7 mouse cellular contexts compared by ENCODE assay signal in the genomic region with DNA sequence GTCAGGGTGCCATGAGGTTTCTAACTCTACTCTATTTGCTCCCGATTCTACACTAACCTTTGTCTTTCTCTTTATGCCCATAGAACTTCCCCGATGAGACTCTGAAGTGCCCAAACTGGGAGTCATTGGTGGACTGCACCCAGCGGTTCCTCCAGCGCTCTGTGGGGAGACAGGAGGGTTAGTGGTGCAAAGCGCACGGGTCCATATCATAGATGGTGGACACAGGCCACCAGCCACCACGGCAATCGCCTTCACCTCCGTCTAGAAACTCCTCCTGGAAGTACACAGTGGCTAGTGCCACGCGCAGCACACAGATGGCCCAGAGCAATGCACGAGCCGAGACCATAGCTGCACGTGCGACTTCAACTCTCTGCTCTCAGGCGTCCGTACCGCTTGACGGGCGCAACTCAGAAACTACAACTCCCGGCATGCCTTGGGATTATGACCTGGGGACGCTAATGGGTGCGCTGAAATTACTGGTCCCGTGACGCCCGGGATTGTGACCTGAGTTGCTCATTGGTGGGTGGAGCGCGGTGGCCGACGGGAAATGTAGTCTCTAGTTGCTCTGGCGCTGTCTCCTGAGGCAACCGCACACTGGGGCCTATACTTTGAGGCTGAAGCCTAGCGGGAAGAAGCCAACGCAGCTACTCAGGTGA. TPM values are rescaled to one million over a fixed set of nuclear protein-coding genes. Genes with fewer than 3 reads are reported as not detected.
DNase-seq lines count a peak whose midpoint lies in the region; ATAC-seq and TF ChIP-seq lines count a peak whose summit lies in the region.

A gene (minus strand): TSS at position 533 of the 656 bp plus-strand sequence.
A gene (plus strand): TSS at position 543 of the 656 bp plus-strand sequence.

- peak within 1 kb of the TSS; percentile 45; the same call in 1 of the 2 replicates for H3K9ac ChIP-seq in intestine, postnatal 0 days (ENCODE audit: low read depth, low read length)
- peak within 1 kb of the TSS; percentile 63 for H3K9ac ChIP-seq in midbrain, embryonic 12.5 days (replicated peaks)

- H3K9me3 ChIP-seq in embryonic facial prominence, embryonic 10.5 days: no peaks in the 10 kb centered on the region
- no peaks in the 10 kb centered on the region for H3K9me3 ChIP-seq in intestine, postnatal 0 days (ENCODE audit: control insufficient read depth)
- no peaks in the 10 kb centered on the region for H3K9me3 ChIP-seq in midbrain, embryonic 12.5 days

- TF ChIP-seq POLR2A in small intestine, adult 2 months (IDR thresholded peaks at IDR 0.05; ENCODE audit: low read depth, low read length): no peak

- H3K4me3 ChIP-seq in embryonic facial prominence, embryonic 10.5 days: peak within 1 kb of the TSS; percentile 62
- H3K4me3 ChIP-seq in intestine, postnatal 0 days (ENCODE audit: low read depth, low read length): peak within 1 kb of the TSS; percentile 26
- H3K4me3 ChIP-seq in midbrain, embryonic 12.5 days: peak within 1 kb of the TSS; percentile 45
- peak within 1 kb of the TSS; percentile 65 for H3K4me3 ChIP-seq in small intestine, adult 2 months (ENCODE audit: low read depth, low read length)

- H3K4me2 ChIP-seq in intestine, postnatal 0 days (replicated peaks; ENCODE audit: low read depth): peak within 1 kb of the TSS; percentile 75
- H3K4me2 ChIP-seq in midbrain, embryonic 12.5 days (replicated peaks): peak within 1 kb of the TSS; percentile 66

- intact Hi-C loops in left cerebral cortex, postnatal 4 days (cut with DNase I): no loop called here

- no peaks in the 10 kb centered on the region for H3K27me3 ChIP-seq in embryonic facial prominence, embryonic 10.5 days (replicated peaks; ENCODE audit: low read depth, poor library complexity, severe bottlenecking)
- H3K27me3 ChIP-seq in intestine, postnatal 0 days (replicated peaks; ENCODE audit: control insufficient read depth, insufficient read depth, low read length): no peaks in the 10 kb centered on the region
- H3K27me3 ChIP-seq in midbrain, embryonic 12.5 days: no peaks in the 10 kb centered on the region
- no peaks in the 10 kb centered on the region for H3K27me3 ChIP-seq in small intestine, adult 2 months (ENCODE audit: control insufficient read depth, insufficient read depth, low read length)

- TF ChIP-seq CTCF in intestine, postnatal 0 days (IDR thresholded peaks at IDR 0.05; ENCODE audit: low read depth): no peak
- TF ChIP-seq CTCF in small intestine, adult 2 months (IDR thresholded peaks at IDR 0.05; ENCODE audit: extremely low read depth, insufficient read length, insufficient replicate concordance, low read depth, low read length): no peak

- peak; percentile 99 for ATAC-seq in intestine, postnatal 0 days
- ATAC-seq in midbrain, embryonic 12.5 days (ENCODE audit: low FRiP score, low read depth): peak; percentile 99

- H3K4me1 ChIP-seq in embryonic facial prominence, embryonic 10.5 days: peaks cover 8% of the 10 kb centered on the region
- peaks cover 3% of the 10 kb centered on the region; the same call in 1 of the 2 replicates for H3K4me1 ChIP-seq in intestine, postnatal 0 days (replicated peaks; ENCODE audit: control insufficient read depth, insufficient read depth, low read length)
- H3K4me1 ChIP-seq in midbrain, embryonic 12.5 days: peaks cover 8% of the 10 kb centered on the region
- H3K4me1 ChIP-seq in small intestine, adult 2 months (ENCODE audit: control insufficient read depth, insufficient read depth, insufficient read length, low read length): peaks cover 5% of the 10 kb centered on the region; the same call in 1 of the 2 replicates

- peak within 1 kb of the TSS; percentile 85 for H3K27ac ChIP-seq in embryonic facial prominence, embryonic 10.5 days (replicated peaks)
- no peak within 1 kb of the TSS for H3K27ac ChIP-seq in intestine, postnatal 0 days (ENCODE audit: low read depth, low read length)
- no peak within 1 kb of the TSS for H3K27ac ChIP-seq in midbrain, embryonic 12.5 days (replicated peaks)
- no peak within 1 kb of the TSS for H3K27ac ChIP-seq in small intestine, adult 2 months (ENCODE audit: insufficient read depth, low read depth, low read length)

- DNase-seq in adrenal gland, postnatal 10 days: peak; percentile 97
- DNase-seq in embryonic facial prominence, embryonic 10.5 days (ENCODE audit: low spot score): peak; percentile 98
- DNase-seq in gonadal fat pad, adult 2 months (ENCODE audit: low read depth): peak; percentile 80
- peak; percentile 98 for DNase-seq in left cerebral cortex, postnatal 4 days

- WGBS in embryonic facial prominence, embryonic 10.5 days: 6% methylated on average over 34 of the region's 34 CpGs
- WGBS in intestine, postnatal 0 days: 5% methylated on average over 34 of the region's 34 CpGs
- 6% methylated on average over 34 of the region's 34 CpGs for WGBS in midbrain, embryonic 12.5 days
- 4% methylated on average over 34 of the region's 34 CpGs for WGBS in small intestine, adult 2 months

- H3K36me3 ChIP-seq in embryonic facial prominence, embryonic 10.5 days (replicated peaks): peaks cover 21% of the 10 kb centered on the region
- H3K36me3 ChIP-seq in intestine, postnatal 0 days (ENCODE audit: control insufficient read depth, insufficient read depth): peaks cover 7% of the 10 kb centered on the region; the same call in 1 of the 2 replicates
- 0 out of 2 replicates have a peak, but pooled peaks cover 11% of the 10 kb centered on the region for H3K36me3 ChIP-seq in midbrain, embryonic 12.5 days
- H3K36me3 ChIP-seq in small intestine, adult 2 months (ENCODE audit: control insufficient read depth, insufficient read depth, low read length): no peaks in the 10 kb centered on the region

RNA-seq across cellular contexts. Expression of the first gene that starts in this region (rescaled TPM):
- 1 to 10 TPM; 4.0 to 4.1 TPM for total RNA-seq in adrenal gland, postnatal 10 days (2021)
- polyA plus RNA-seq in embryonic facial prominence, embryonic 10.5 days (2016; fragmentation: Nextera tagmentation; extraction: Ambion mirVana): 1.2 and 1.4 TPM in 2 replicates
- 0.81 and 1.7 TPM in 2 replicates for polyA plus RNA-seq in gonadal fat pad, adult 2 months (2012; rRNA removed)
- polyA plus RNA-seq in intestine, postnatal 0 days (2015; fragmentation: Nextera tagmentation; extraction: Ambion mirVana): 0.46 and 0.55 TPM in 2 replicates
- 1 to 10 TPM in 1 of 2 experiments, under 1 TPM in 1; 0.74 to 1.1 TPM for total RNA-seq in left cerebral cortex, postnatal 4 days (2021)
- 1.4 and 1.7 TPM in 2 replicates for polyA plus RNA-seq in midbrain, embryonic 12.5 days (2016; fragmentation: Nextera tagmentation; extraction: Ambion mirVana)
- polyA plus RNA-seq in small intestine, adult 2 months (2012; rRNA removed): not detected in 2 replicates

RNA-seq across cellular contexts. Expression of the second gene that starts in this region (rescaled TPM):
- 10 to 100 TPM in 1 of 2 experiments, 1 to 10 TPM in 1; 6.8 to 12.7 TPM for total RNA-seq in adrenal gland, postnatal 10 days (2021)
- polyA plus RNA-seq in embryonic facial prominence, embryonic 10.5 days (2016; fragmentation: Nextera tagmentation; extraction: Ambion mirVana): 14.5 and 16.1 TPM in 2 replicates
- polyA plus RNA-seq in gonadal fat pad, adult 2 months (2012; rRNA removed): 7.6 and 8.1 TPM in 2 replicates
- 3.6 and 3.8 TPM in 2 replicates for polyA plus RNA-seq in intestine, postnatal 0 days (2015; fragmentation: Nextera tagmentation; extraction: Ambion mirVana)
- 10 to 100 TPM; 14.1 to 15.5 TPM for total RNA-seq in left cerebral cortex, postnatal 4 days (2021)
- 16.4 and 18.2 TPM in 2 replicates for polyA plus RNA-seq in midbrain, embryonic 12.5 days (2016; fragmentation: Nextera tagmentation; extraction: Ambion mirVana)
- 1.8 and 3.2 TPM in 2 replicates for polyA plus RNA-seq in small intestine, adult 2 months (2012; rRNA removed)
